Mouse (Mus musculus) central nervous system, embryonic 11.5 days (tissue): ENCODE measurements around the gene Srp14. TPM values are rescaled to one million over a fixed set of nuclear protein-coding genes. Genes with fewer than 3 reads are reported as not detected.

Experiments
- polyA plus RNA-seq: library from polyadenylated mRNA; depleted of rRNA; stranded (reverse); fragments of >200 nt; gene quantifications from 2 replicates; pipeline ENCODE4 v1.2.3, GENCODE M21; 2012; rRNA removed

Gene Srp14
- 199 and 288 TPM in 2 replicates for polyA plus RNA-seq

DNA sequence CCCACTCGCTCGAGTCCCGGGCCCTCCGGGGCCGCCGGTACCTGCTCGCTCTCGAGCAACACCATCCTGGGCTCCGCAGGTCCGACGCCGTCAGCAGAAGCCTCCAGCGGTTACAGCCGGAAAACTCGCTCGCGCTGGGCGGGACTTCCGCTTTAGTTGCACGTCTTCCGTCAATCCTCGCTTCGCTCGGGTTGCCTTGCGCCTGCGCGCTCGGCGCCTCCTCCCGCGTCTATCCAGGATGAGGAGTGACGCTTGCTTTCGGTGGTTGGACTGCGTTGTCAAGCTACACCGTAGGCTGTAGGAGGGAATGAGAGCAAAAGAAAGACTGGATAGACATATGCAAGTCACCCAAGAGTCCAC is at the start of gene Srp14:
Gene Srp14 (minus strand): TSS at position 162 of the 360 bp plus-strand sequence.

Other genes starting within 250 kb of the Srp14 start
- gene Fsip1, start 222.7 kb downstream of the Srp14 start, polyA plus RNA-seq = 1.8 and 2.5 TPM in 2 replicates
- gene Gpr176, start 106.3 kb downstream of the Srp14 start, polyA plus RNA-seq = 0.11 and 0.25 TPM in 2 replicates
- gene Eif2ak4, start 91.1 kb downstream of the Srp14 start, polyA plus RNA-seq = 16.1 and 21.0 TPM in 2 replicates
- gene Bmf, start 70.0 kb upstream of the Srp14 start, polyA plus RNA-seq = 10.3 and 20.1 TPM in 2 replicates
- gene Bub1b, start 118.5 kb upstream of the Srp14 start, polyA plus RNA-seq = 83.1 and 95.2 TPM in 2 replicates
- 1.4 TPM in 2 replicates for gene Pak6, start 183.6 kb upstream of the Srp14 start, polyA plus RNA-seq
- 0.05 TPM in 1 of 2 replicates, not detected in the other for gene Ankrd63, start 224.3 kb upstream of the Srp14 start, polyA plus RNA-seq
- gene Plcb2, start 248.7 kb upstream of the Srp14 start, polyA plus RNA-seq = 1.4 and 1.9 TPM in 2 replicates